Mouse (Mus musculus): ENCODE measurements at regions not wholly inside any gene's neighbourhood (a gene's known extent, or its start where the extent isn't known, plus 50 kb on each side); places are given as distances from the start of the nearest gene placed in this dataset.
"Not testable (repeated sequence)": the region's sequence is repeated elsewhere in the genome, so short reads cannot be mapped to it uniquely, and the experiment has no call there.

DNA sequence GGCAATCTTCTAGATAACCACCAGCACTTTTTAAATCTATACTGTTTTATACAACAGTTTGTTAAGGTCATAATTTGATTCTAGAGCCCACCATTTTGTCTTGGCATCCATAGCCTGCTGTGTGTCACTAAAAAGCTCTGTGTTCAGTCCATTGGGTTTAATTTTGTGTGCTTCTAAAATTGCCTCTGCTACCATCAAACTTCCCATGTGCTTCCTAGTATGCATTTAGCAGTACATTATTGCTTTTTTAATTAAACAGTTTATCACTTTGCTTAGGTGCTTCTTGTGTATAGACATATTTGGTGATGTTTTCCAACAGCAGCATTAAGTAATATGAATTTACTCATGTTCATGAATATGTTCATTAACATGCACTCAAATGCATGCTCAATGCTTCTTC, 102.4 kb upstream of the Egfr start:
- no peaks in the 10 kb centered on the region for H3K36me3 ChIP-seq (ENCODE audit: control insufficient read depth, insufficient read depth, low read length)
- H3K4me1 ChIP-seq (ENCODE audit: control insufficient read depth in 2 of 2, insufficient read depth in 2 of 2, low read length in 2 of 2): no peaks in the 10 kb centered on the region
- H3K27ac ChIP-seq (replicated peaks in 1 of 2; ENCODE audit: control insufficient read depth in 1 of 2, insufficient read depth in 1 of 2, low read depth in 2 of 2, low read length in 2 of 2): no peak overlapping the region
- H3K4me3 ChIP-seq (ENCODE audit: control insufficient read depth in 1 of 2, insufficient read depth in 1 of 2, low read depth in 1 of 2, low read length in 2 of 2): no peak overlapping the region
- no peak overlapping the region for H3K4me2 ChIP-seq (ENCODE audit: low read length)
- no peaks in the 10 kb centered on the region for H3K27me3 ChIP-seq (ENCODE audit: control insufficient read depth, insufficient read depth, low read length)
- no peak for ATAC-seq (ENCODE audit: insufficient number of reproducible peaks, insufficient read depth, low FRiP score, low read depth)
- no peaks in the 10 kb centered on the region for H3K9me3 ChIP-seq (ENCODE audit: control insufficient read depth, low read length)
- H3K9ac ChIP-seq (ENCODE audit: low read length): no peak overlapping the region

DNA sequence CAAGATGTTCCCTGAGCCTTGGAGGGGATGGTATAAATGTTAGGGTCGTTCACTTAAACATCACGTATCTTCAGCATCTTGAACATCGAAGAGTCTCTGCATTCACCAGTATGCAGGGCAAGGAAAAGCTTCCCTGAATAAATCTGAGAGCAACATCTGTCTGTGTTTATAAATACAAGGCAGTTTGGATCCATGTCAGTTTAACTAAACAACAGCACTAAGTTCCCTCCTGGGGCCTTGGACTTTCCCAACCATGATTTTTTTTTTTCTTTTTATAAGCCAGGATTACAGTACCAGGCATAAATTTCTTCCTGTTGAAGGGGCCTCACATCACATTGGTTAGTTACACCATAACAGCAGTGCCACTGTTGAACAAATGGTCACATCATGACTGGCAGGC, 88.2 kb upstream of the Egfr start:
- no peak overlapping the region for H3K27ac ChIP-seq (replicated peaks in 1 of 2; ENCODE audit: control insufficient read depth in 1 of 2, insufficient read depth in 1 of 2, low read depth in 2 of 2, low read length in 2 of 2)
- H3K27me3 ChIP-seq (ENCODE audit: control insufficient read depth, insufficient read depth, low read length): no peaks in the 10 kb centered on the region
- no peak overlapping the region for H3K4me2 ChIP-seq (ENCODE audit: low read length)
- no peaks in the 10 kb centered on the region for H3K36me3 ChIP-seq (ENCODE audit: control insufficient read depth, insufficient read depth, low read length)
- H3K4me3 ChIP-seq (ENCODE audit: control insufficient read depth in 1 of 2, insufficient read depth in 1 of 2, low read depth in 1 of 2, low read length in 2 of 2): no peak overlapping the region
- no peak for ATAC-seq (ENCODE audit: insufficient number of reproducible peaks, insufficient read depth, low FRiP score, low read depth)
- no peaks in the 10 kb centered on the region for H3K4me1 ChIP-seq (ENCODE audit: control insufficient read depth in 2 of 2, insufficient read depth in 2 of 2, low read length in 2 of 2)
- H3K9ac ChIP-seq (ENCODE audit: low read length): no peak overlapping the region
- 87% methylated on average over 3 of the region's 3 CpGs for WGBS
- no peaks in the 10 kb centered on the region for H3K9me3 ChIP-seq (ENCODE audit: control insufficient read depth, low read length)

DNA sequence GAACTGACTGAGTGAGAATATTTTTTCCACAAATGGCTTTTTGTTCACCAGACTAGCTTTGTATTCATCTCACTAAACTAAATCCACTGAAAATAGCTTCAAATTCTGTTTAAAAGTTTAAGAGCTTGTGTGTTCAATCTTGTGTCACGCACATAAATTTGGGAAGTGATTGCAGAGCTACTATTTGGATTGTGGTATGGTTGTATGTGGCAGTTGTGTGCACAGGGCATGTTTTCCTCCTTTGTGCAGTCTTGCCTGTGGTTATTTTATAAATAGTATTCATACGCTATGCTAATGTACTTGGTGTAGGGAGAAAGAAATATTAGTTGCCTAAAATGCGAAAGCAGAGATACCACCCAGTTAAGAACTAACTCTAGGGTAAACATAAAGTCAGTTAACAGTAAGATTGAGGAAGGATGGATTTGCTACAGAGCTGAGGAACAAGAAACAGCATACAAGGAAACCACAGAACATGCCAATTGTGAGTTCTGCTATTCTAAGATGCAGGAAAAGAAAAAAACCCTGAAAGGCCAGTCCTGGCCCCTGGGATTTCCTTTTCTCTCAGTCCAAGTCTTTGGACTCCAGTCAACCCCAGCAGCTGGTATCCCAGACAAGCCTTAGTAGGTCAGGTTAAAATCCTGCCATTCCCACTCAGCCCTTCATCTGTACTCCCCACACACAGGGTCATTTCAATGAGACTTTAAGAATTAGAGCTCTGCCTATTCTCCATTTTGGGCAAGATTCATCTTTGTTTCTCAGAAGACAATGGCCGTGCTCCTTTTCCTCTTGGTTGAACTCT, 82.4 kb upstream of the Egfr start:
- WGBS: 90% methylated on average over 4 of the region's 4 CpGs

DNA sequence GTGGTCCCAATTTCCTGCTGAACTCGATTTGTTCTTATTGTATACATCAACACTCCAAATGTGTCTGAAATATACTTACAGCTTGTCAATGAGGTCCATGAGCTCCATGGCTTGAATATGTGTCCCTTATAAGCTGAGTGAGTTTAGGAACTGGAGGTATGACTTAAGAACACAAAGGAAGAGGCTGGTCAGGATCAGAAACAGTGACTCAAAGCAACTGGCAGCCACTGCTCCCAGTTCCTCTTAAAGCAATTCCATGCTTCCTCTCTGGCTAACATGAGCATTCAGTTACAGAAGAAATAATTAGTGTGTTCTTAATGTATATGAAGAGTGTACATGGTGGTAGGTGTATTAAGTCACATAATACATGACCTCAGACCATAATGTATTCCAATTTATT, 81.7 kb upstream of the Egfr start:
- H3K27ac ChIP-seq (replicated peaks in 1 of 2; ENCODE audit: control insufficient read depth in 1 of 2, insufficient read depth in 1 of 2, low read depth in 2 of 2, low read length in 2 of 2): no peak overlapping the region
- WGBS: 77% methylated on average over 1 of the region's 1 CpGs

More for the DNA sequence above, 82.4 kb upstream of the Egfr start:
- Histone ChIP-seq H3K4me2 (ENCODE audit: low read length) (no peak overlapping the region), H3K27ac (replicated peaks in 1 of 2; ENCODE audit: control insufficient read depth in 1 of 2, insufficient read depth in 1 of 2, low read depth in 2 of 2, low read length in 2 of 2) (no peak overlapping the region), H3K9me3 (ENCODE audit: control insufficient read depth, low read length) (no peaks in the 10 kb centered on the region), H3K9ac (ENCODE audit: low read length) (no peak overlapping the region), H3K27me3 (ENCODE audit: control insufficient read depth, insufficient read depth, low read length) (no peaks in the 10 kb centered on the region), H3K36me3 (ENCODE audit: control insufficient read depth, insufficient read depth, low read length) (no peaks in the 10 kb centered on the region), H3K4me3 (ENCODE audit: control insufficient read depth in 1 of 2, insufficient read depth in 1 of 2, low read depth in 1 of 2, low read length in 2 of 2) (no peak overlapping the region), H3K4me1 (ENCODE audit: control insufficient read depth in 2 of 2, insufficient read depth in 2 of 2, low read length in 2 of 2) (no peaks in the 10 kb centered on the region)
- no peak for ATAC-seq (ENCODE audit: insufficient number of reproducible peaks, insufficient read depth, low FRiP score, low read depth)

DNA sequence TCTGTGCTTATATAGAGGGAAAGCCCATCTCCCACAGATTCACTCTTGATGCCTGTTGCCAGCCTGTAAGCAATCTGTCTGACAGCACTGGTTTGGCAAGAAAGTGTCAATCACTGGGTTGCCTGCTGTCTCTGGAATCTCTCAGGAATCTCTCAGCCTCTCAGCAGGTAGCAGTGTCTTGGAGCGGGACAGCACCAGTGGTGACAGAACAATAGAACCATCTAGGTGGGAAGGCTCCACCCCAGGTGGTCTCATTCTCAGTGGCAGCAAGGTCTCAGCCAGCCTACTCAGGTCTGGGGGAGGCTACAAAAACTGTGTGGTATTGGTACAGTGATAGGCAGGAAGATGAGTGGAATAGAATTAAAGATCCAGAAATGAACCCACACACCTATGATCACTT, 76.1 kb upstream of the Egfr start:
- not testable (repeated sequence) for H3K36me3 ChIP-seq (ENCODE audit: control insufficient read depth, insufficient read depth, low read length); H3K27ac ChIP-seq (replicated peaks in 1 of 2; ENCODE audit: control insufficient read depth in 1 of 2, insufficient read depth in 1 of 2, low read depth in 2 of 2, low read length in 2 of 2); H3K4me2 ChIP-seq (ENCODE audit: low read length); H3K9me3 ChIP-seq (ENCODE audit: control insufficient read depth, low read length); H3K4me3 ChIP-seq (ENCODE audit: control insufficient read depth in 1 of 2, insufficient read depth in 1 of 2, low read depth in 1 of 2, low read length in 2 of 2); H3K9ac ChIP-seq (ENCODE audit: low read length); H3K4me1 ChIP-seq (ENCODE audit: control insufficient read depth in 2 of 2, insufficient read depth in 2 of 2, low read length in 2 of 2); H3K27me3 ChIP-seq (ENCODE audit: control insufficient read depth, insufficient read depth, low read length); ATAC-seq (ENCODE audit: insufficient number of reproducible peaks, insufficient read depth, low FRiP score, low read depth)
- 21% methylated on average over 1 of the region's 1 CpGs for WGBS

More for the DNA sequence above, 81.7 kb upstream of the Egfr start:
- Histone ChIP-seq H3K27me3 (ENCODE audit: control insufficient read depth, insufficient read depth, low read length) (no peaks in the 10 kb centered on the region), H3K4me3 (ENCODE audit: control insufficient read depth in 1 of 2, insufficient read depth in 1 of 2, low read depth in 1 of 2, low read length in 2 of 2) (no peak overlapping the region), H3K4me1 (ENCODE audit: control insufficient read depth in 2 of 2, insufficient read depth in 2 of 2, low read length in 2 of 2) (no peaks in the 10 kb centered on the region), H3K36me3 (ENCODE audit: control insufficient read depth, insufficient read depth, low read length) (no peaks in the 10 kb centered on the region), H3K9me3 (ENCODE audit: control insufficient read depth, low read length) (no peaks in the 10 kb centered on the region), H3K9ac (ENCODE audit: low read length) (no peak overlapping the region), H3K4me2 (ENCODE audit: low read length) (no peak overlapping the region)
- ATAC-seq (ENCODE audit: insufficient number of reproducible peaks, insufficient read depth, low FRiP score, low read depth): no peak

DNA sequence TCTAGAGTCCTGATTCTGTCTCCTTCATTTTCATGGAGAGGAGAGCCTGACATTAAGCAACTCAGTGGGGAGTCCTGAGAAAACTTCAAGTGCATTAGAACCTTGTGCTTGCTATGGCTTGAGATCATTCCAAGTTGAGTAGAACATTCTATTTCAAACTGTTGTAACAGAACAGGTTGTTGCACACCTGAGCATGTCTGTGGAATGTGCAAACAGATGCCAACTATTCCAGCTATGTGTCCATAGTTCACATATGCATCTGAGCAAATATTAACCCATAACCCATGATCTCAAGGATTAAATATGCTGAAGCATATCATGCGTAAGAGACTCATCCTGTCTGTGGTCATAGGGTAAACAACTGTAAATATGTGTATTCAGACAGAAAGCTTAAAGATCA, 68.5 kb upstream of the Egfr start:
- Histone ChIP-seq H3K4me1 (ENCODE audit: control insufficient read depth in 2 of 2, insufficient read depth in 2 of 2, low read length in 2 of 2) (no peaks in the 10 kb centered on the region), H3K27me3 (ENCODE audit: control insufficient read depth, insufficient read depth, low read length) (no peaks in the 10 kb centered on the region), H3K9me3 (ENCODE audit: control insufficient read depth, low read length) (no peaks in the 10 kb centered on the region), H3K4me3 (ENCODE audit: control insufficient read depth in 1 of 2, insufficient read depth in 1 of 2, low read depth in 1 of 2, low read length in 2 of 2) (no peak overlapping the region), H3K9ac (ENCODE audit: low read length) (no peak overlapping the region), H3K27ac (replicated peaks in 1 of 2; ENCODE audit: control insufficient read depth in 1 of 2, insufficient read depth in 1 of 2, low read depth in 2 of 2, low read length in 2 of 2) (no peak overlapping the region), H3K36me3 (ENCODE audit: control insufficient read depth, insufficient read depth, low read length) (no peaks in the 10 kb centered on the region), H3K4me2 (ENCODE audit: low read length) (no peak overlapping the region)
- WGBS: 94% methylated on average over 1 of the region's 1 CpGs
- no peak for ATAC-seq (ENCODE audit: insufficient number of reproducible peaks, insufficient read depth, low FRiP score, low read depth)

DNA sequence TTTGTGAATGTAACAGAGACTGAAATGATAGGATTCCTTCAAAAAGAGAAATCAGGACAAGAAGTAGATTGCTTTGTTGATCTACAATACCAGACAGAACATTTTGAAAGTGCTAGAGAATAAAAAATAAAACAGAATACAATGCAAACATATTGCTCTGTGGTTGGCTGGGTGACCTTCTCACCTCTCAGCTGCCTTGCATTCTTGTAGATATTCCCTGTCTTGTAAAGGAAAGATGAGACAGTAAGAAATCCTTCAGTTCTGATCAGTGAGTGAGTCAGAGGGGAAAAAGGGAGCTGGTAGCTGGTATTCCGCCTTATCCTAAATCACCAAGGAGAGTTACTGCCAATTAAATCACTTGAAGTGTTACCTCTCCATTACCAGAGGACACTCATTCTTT, 56.4 kb upstream of the Egfr start:
- no peaks in the 10 kb centered on the region for H3K27me3 ChIP-seq (ENCODE audit: control insufficient read depth, insufficient read depth, low read length)
- no peaks in the 10 kb centered on the region for H3K4me1 ChIP-seq (ENCODE audit: control insufficient read depth in 2 of 2, insufficient read depth in 2 of 2, low read length in 2 of 2)
- 81% methylated on average over 1 of the region's 1 CpGs for WGBS
- no peak overlapping the region for H3K4me2 ChIP-seq (ENCODE audit: low read length)
- H3K27ac ChIP-seq (replicated peaks in 1 of 2; ENCODE audit: control insufficient read depth in 1 of 2, insufficient read depth in 1 of 2, low read depth in 2 of 2, low read length in 2 of 2): no peak overlapping the region
- no peaks in the 10 kb centered on the region for H3K9me3 ChIP-seq (ENCODE audit: control insufficient read depth, low read length)
- no peak overlapping the region for H3K4me3 ChIP-seq (ENCODE audit: control insufficient read depth in 1 of 2, insufficient read depth in 1 of 2, low read depth in 1 of 2, low read length in 2 of 2)
- H3K36me3 ChIP-seq (ENCODE audit: control insufficient read depth, insufficient read depth, low read length): no peaks in the 10 kb centered on the region
- no peak for ATAC-seq (ENCODE audit: insufficient number of reproducible peaks, insufficient read depth, low FRiP score, low read depth)
- H3K9ac ChIP-seq (ENCODE audit: low read length): no peak overlapping the region

DNA sequence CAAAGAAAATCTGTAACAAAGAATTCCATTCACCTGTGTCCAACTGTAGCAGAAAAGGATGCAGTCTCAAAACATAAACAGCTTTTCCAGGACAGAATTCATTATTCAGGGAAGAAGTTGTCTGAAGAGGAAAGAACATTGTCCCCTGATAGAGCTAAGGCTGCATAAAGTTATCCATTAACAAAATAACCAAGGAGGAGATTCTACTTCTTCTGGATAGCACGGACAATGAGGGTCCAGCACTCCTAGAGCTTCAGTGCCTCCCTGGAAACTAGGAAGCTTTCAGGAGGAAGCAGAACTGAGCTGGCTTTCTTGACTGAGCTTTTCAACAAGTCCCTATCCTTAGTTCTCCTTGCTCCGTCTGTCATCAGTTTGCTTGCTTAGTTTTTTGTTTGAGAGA, 55.2 kb upstream of the Egfr start:
- no peaks in the 10 kb centered on the region for H3K4me1 ChIP-seq (ENCODE audit: control insufficient read depth in 2 of 2, insufficient read depth in 2 of 2, low read length in 2 of 2)
- ATAC-seq (ENCODE audit: insufficient number of reproducible peaks, insufficient read depth, low FRiP score, low read depth): no peak
- WGBS: 55% methylated on average over 2 of the region's 2 CpGs

More for the DNA sequence above, 55.2 kb upstream of the Egfr start:
- Histone ChIP-seq H3K4me2 (ENCODE audit: low read length) (no peak overlapping the region), H3K27me3 (ENCODE audit: control insufficient read depth, insufficient read depth, low read length) (no peaks in the 10 kb centered on the region), H3K4me3 (ENCODE audit: control insufficient read depth in 1 of 2, insufficient read depth in 1 of 2, low read depth in 1 of 2, low read length in 2 of 2) (no peak overlapping the region), H3K9me3 (ENCODE audit: control insufficient read depth, low read length) (no peaks in the 10 kb centered on the region), H3K9ac (ENCODE audit: low read length) (no peak overlapping the region), H3K36me3 (ENCODE audit: control insufficient read depth, insufficient read depth, low read length) (no peaks in the 10 kb centered on the region), H3K27ac (replicated peaks in 1 of 2; ENCODE audit: control insufficient read depth in 1 of 2, insufficient read depth in 1 of 2, low read depth in 2 of 2, low read length in 2 of 2) (no peak overlapping the region)
